Mouse (Mus musculus): ENCODE results near the gene Adgb.
"Not testable (repeated sequence)": the region's sequence is repeated elsewhere in the genome, so short reads cannot be mapped to it uniquely, and the experiment has no call there.

The Adgb gene

GRCm38 (mm10) chr10:10471961-10472610, at the start of gene Adgb:
Gene Adgb (minus strand): TSS chr10:10472326.
- DNase-seq: peak; percentile 80

GRCm38 (mm10) chr10:10480139-10480538, 8.0 kb upstream of the Adgb start:
- no peak for DNase-seq

GRCm38 (mm10) chr10:10477429-10477828, 5.3 kb upstream of the Adgb start:
- DNase-seq: not testable (repeated sequence)

- DNase-seq: no peak
Measured at GRCm38 (mm10) chr10:10476956-10477355, 4.8 kb upstream of the Adgb start.

GRCm38 (mm10) chr10:10476549-10476948, 4.4 kb upstream of the Adgb start:
- no peak for DNase-seq

GRCm38 (mm10) chr10:10468699-10469547, 3.2 kb downstream of the Adgb start:
- DNase-seq: no peak

DNA sequence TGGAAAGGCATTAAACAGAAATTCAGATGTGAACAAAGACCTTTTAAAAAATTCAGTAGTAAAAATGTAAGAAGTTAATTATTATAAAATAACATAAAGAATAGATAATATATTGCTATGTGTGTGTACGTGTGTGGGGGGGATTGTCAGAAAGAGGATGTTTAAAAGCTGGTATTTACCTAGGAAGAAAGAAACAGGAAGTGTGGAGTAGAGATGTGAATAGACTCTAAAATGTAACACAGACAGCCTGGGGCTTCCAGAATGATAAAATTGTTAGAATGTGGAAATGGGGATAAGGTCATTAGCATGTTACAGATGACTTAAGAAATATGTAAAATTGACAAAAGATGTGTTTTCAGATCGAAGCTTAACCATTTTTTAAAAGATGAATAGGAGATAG, 12.0 kb downstream of the Adgb start:
- no peak for DNase-seq

DNA sequence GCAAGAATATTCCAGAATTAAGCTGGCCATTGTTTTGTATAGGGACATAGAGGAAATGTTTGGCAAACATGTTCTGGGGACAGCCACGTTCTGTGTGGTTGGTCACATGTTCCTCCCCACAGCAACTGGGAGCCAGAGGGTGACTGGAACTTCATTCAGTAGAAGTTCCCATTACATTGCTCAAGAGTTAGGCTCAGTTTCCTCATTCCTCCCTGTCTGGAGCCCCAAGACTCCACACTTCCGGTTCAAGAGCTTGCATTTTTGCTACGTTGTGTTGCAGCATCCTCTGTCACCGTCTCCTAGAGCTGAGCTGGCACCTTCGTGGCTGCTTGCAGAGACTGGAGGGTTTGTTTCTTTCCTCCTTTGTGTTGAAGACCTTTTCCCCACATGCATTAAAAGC, 15.1 kb downstream of the Adgb start:
- DNase-seq: no peak

DNA sequence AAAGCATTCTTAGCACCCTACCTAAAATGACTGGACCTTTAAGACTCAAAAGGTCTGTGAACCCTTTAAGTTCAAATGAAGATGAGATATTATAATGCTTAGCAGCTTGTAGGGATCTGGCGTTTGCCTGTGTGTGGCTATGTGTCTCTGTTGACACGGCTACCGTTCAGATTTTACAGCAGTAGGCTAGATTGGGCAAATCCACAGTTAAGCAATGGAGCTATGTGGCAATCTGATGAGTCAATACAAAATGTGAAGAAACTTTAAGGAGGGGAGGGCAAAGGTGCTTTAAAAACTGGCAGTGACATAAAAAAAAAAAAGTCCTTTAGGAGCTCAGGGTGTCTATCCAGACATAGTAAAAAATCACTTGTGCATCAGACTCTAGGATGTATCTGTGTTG, 23.1 kb downstream of the Adgb start:
- DNase-seq: no peak

DNA sequence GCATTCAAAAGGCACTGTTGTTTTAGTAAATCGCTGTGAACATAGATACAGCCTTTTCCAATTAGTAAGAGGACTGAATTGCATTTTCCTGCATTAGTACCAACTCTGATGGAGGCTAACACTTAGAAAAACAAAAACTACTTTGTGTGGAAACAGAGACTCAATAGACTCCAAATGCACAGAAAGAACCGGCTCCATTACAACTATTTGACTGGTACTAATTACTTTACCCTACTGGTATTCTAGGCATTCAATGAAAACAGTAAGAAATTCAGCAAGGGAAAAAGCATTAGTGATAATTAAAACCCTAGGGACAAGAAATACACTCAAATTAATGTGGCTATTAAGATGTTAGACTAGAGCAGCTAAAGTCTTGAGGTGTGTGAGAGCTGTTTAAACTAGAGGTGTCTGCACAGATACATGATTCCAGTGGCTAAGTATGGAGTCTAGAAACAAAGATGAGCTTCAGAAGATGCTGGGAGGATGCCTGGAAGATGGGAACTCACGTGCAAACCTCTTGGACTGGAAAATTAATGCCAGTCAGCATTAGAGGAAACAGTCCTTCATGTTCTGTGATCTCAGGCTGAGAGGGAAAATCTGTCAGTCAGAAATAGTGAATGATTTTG, 27.2 kb downstream of the Adgb start:
- no peak for DNase-seq

- DNase-seq: no peak
Measured at GRCm38 (mm10) chr10:10443558-10443957, 28.6 kb downstream of the Adgb start.

DNA sequence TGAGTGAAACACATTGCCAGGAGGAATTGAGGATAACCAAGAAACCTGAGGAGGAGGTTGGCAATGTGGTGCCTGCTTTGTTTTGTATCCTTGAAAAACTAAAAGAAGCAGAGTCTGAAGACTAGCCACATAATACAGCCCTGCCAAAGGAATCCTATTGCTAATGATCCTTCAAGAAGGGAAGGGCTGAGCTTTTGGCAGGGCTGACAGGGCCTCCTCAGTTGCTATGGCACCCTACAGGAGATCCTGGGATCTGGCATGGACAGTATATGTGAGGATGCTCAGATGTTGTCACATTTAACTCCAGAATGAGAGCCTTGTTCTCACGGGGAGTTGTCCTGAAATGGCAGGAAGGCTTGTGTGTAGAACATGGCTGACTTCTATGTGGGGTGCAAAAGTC, 37.1 kb downstream of the Adgb start:
- DNase-seq: no peak

DNA sequence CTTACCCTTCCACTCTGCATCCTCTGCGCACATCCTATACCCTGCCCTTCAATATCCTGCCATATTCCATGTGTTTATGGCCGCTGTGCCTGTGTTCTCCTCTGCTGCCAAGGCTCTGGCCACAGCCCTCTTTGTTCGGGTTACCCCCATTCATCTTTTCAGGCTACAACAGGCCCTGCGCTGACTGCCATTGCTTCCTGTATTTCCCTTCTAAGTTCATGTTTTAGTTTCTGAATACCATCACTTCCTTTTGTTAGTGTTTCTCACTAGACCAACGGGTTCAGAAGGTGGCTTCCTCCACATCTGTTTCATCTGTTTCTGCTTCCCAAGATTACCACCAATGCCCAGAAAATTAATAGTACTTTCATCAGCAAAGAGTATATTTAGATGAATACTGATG, 42.5 kb downstream of the Adgb start:
- DNase-seq: no peak

GRCm38 (mm10) chr10:10429032-10429431, 43.1 kb downstream of the Adgb start:
- DNase-seq: no peak

DNA sequence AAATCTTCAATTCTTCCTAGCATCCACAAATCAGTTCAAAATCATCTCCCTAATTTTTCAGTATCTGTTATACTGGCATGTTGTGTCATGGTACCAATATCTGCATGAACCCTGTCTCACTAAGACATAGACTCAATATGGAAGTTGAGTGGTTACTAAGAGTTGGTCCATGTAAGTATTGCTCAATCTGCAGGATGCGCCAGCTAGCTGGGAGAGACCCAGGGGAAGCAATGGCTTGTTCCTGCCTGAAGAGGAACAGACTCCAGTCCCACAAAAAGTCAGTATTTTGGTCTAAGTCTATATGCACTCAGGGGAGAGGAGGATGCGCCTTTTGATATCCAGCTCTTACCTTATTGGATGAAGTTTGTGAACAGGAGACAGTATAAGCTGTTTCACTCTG, 47.7 kb downstream of the Adgb start:
- DNase-seq: no peak

DNA sequence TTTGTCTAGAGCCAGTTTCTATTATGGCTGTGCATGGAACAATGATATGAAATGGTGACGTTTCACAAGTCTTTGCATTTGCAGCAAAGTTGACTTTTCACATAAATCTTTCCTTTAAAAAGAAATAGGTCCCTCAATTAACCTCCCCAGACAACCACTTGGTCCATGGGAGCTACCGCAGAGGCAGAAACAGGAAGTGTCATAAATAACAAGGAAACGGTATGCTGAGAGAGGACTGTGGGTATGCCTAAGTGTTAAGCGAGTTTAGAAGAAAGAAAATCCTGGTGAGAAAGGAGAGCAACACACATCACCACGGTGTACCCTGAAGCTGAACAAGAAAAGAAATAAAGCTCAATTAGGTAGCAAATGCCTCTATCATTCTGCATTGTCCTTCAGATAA, 61.1 kb downstream of the Adgb start:
- DNase-seq: no peak

GRCm38 (mm10) chr10:10408166-10408565, 64.0 kb downstream of the Adgb start:
- peak; percentile 38 for DNase-seq

GRCm38 (mm10) chr10:10395784-10396481, 76.2 kb downstream of the Adgb start:
- no peak for DNase-seq

GRCm38 (mm10) chr10:10374629-10375028, 97.5 kb downstream of the Adgb start:
- no peak for DNase-seq

GRCm38 (mm10) chr10:10364025-10364424, 108.1 kb downstream of the Adgb start:
- no peak for DNase-seq

DNA sequence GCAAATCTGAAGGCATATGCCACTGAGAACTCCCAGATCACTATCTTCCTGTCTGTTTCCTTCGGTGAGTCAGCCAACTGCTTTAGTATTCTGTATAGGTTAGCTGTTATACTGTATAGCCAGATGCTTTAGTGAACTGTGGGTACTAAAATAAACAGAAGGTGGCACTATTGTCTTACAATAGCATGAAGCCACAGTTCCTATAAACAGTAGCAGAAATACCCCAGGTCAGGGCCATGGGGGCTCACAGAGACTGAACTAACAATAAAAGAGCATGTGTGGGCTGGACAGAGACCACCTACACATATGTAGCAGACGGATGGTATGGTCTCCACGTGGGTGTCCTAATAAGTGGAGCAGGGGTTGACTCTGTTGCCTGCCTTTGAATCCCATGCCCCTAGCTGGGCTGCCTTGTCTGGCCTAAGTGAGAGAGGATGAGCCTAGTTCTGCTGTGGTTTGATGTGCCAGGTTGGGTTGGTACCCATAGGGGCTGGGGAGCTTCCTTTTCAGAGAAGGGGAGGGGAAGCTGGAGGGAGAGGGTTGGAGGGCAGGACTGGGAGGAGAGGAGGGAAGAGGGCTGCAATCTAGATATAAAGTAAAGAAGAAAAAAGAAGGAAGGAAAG, 116.4 kb downstream of the Adgb start:
- DNase-seq: peak; percentile 13

- no peak for DNase-seq
Measured at GRCm38 (mm10) chr10:10352184-10352583, 119.9 kb downstream of the Adgb start.

- no peak for DNase-seq
Measured at GRCm38 (mm10) chr10:10350550-10350949, 121.6 kb downstream of the Adgb start.

Data from kidney, postnatal 14 days (tissue).